Mouse (Mus musculus) monocyte, adult 2 months (primary cell): Measurements from ENCODE around the gene Rexo1.

ENCODE experiments used
- DNase-seq, 2 experiments: peaks; one replicate each; pipeline ENCODE4 v3.0.0; 2022; ENCODE audit warnings: low spot score in 2 of 2, low read depth in 1 of 2

Gene Rexo1

DNA sequence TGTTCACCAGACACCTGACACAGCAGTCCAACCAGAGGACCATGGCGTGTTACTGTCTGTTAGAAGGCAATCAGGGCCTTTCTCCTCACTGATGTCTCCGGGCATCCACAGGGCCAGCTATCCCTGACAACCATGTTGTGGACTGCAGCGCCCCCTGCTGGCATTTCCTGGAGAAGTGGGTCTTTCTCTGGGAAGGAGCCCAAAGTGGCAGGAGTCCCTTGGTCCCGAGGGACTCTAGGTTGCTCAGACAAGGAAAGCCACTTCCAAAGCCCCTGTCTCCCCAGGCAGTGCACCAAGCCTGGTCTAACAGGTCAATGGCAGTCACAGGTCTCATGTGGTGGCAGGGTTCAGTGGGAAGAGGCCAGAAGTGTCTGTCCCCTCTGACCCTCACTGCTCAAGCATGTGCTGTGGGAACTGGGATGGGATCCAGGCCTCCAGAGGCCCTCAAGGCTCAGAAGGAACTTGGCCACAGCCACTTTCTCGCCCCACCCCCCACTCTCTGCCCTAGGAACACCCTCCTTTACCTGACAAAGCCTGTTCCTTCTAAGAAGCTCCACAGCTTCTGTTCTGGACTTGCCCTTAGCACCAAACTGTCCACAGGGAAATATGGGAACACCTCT is 3.9 kb downstream of the Rexo1 start:
- peak in 1 of 2 experiments; percentile 64 for DNase-seq

DNA sequence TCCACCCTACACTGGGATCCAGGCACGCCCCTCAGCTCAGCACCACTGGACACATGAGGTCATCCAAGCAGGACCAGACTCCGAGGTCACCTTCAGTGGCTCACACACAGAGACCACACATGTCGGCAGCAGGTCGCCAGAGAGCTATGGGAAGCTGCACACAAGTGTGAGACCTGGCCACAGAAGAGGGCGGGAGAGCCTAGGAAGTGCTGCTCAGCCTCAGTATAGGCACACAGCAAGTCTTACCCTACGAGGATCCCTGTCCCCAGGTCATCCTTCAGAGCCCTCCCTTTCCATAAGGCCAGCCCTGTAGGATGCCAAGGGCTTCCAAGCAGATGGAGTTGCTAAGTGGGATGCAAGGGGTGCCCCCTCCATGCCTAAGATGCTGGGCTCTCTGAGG is 7.4 kb downstream of the Rexo1 start:
- DNase-seq = no peak

DNA sequence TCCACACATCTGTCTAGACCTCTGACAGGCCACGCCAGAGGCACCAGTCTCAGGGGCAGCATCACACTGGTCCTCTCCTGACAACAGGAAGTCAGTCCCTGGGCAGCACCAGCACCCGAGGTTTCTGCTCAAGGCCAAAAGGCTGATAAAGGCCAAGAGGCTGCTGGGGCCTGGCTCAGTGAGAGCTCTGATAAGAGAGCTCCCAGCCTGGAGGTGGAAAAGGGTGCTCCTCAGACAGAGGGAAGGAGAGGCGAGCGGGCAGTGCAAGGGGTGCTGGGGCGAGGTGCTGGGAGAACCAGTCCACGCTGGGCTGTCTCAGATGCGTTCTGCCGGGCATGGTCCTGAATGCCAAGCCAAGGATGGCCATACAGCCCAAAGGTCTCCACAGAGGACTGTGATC is 7.8 kb downstream of the Rexo1 start:
- DNase-seq = no peak

DNA sequence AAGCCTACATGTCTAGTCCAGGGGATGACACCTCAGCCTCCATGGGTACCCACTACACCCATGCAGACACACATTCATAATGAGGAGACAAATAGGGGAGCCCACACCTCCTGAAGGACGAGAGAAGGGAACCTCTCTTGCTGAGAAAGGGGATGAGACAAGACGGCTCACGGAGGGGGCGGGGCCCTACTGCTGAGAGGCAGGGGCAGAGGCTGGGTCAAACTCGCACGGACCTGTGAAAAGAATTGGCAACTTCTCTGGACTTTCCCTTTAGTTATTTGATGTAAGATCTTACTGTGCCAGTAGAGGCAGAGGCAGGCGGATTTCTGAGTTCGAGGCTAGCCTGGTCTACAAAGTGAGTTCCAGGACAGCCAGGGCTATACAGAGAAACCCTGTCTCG is 9.0 kb downstream of the Rexo1 start:
- DNase-seq = no peak

- DNase-seq = no peak
Measured at GRCm38 (mm10) chr10:80549279-80549678, 12.1 kb downstream of the Rexo1 start.

GRCm38 (mm10) chr10:80548428-80549006 is 12.8 kb downstream of the Rexo1 start:
- DNase-seq = peak in 1 of 2 experiments; percentile 33

- no peak for DNase-seq
Measured at GRCm38 (mm10) chr10:80547539-80547938, 13.8 kb downstream of the Rexo1 start.

GRCm38 (mm10) chr10:80546945-80547344 is 14.4 kb downstream of the Rexo1 start:
- no peak for DNase-seq

DNA sequence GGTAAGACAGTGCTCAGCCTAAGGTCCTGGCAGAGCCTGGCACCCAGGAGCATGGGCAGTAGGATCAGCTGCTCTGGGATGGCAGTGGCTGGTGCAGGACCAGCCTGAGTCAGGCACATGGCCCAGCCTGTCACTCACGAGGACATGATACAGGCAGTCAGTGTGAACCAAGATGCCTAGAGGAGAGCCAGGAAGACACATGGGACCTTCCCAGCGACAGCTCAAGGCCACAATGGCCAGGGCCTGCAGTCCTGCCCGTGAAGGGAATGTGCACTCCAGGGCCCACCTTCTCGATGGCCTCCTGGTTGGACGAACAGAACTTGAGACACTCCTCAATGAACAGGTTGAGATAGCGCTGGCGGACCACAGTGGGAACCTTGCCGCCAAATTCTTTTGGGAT is 15.8 kb downstream of the Rexo1 start:
- no peak for DNase-seq

DNA sequence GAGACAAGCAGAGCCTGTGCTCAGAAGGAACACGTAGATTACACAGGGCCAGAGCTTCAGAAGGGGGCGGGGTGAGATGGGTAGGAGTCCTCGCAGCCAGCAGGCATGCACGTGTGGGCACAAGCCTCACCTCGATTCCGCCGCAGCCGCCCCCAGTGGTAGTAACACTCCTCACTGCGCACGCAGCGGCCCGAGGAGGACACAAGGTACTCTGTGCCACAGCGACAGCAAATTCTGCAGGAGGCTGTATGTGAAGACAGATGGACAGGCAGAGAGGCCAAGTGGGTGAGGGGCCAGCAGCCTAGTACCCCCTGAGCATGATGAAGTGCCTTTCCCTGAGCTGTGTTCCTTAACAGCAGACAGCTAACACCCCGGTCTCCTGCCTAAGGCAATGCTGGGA is 17.5 kb downstream of the Rexo1 start:
- no peak for DNase-seq

DNA sequence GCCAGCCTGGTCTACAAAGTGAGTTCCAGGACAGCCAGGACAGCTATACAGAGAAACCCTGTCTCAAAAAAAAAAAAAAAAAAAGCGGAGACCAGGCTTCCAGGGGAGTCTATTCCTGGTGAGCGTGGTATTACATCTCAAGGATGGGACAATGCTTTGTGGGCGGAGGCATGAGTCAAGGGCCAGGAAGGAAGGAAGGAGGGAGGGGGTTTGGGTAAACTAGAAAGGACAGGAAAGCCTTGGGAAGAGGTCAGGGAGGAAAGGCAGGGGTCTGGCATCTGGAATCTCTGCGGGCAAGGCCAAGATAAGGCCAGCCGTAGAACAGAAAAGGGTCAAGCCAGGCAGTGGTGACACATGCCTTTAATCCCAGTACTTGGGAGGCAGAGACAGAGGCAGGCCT is 21.9 kb downstream of the Rexo1 start:
- no peak for DNase-seq

GRCm38 (mm10) chr10:80538710-80539394 is 22.5 kb downstream of the Rexo1 start, which contains the start of gene Atp8b3:
TSS of gene Atp8b3 (minus strand) at chr10:80539124.
- peak; percentile 75 to 87 for DNase-seq

- DNase-seq = no peak
Measured at GRCm38 (mm10) chr10:80538180-80538579, 23.2 kb downstream of the Rexo1 start.

DNA sequence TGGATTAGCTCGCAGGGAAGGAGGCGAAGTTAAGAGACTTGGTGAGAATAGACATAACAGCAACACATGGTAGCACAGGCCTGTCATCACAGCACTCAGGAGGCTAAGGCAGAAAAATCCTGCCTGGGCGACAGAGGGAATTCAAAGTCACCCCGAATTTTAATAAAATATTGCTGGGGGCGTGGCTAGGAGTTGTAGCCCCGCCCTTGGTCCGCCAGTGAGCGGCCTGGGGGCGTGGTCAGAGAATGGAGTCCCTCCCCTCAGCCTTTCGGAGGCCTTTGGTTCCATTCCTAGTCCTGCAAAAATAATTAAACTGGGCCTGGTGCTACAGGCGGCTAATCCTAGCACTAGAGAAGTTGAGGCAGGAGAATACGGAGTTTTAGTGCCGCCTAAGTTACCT is 25.6 kb downstream of the Rexo1 start:
- DNase-seq = no peak

- DNase-seq = no peak
Measured at GRCm38 (mm10) chr10:80535071-80535470, 26.3 kb downstream of the Rexo1 start.

DNA sequence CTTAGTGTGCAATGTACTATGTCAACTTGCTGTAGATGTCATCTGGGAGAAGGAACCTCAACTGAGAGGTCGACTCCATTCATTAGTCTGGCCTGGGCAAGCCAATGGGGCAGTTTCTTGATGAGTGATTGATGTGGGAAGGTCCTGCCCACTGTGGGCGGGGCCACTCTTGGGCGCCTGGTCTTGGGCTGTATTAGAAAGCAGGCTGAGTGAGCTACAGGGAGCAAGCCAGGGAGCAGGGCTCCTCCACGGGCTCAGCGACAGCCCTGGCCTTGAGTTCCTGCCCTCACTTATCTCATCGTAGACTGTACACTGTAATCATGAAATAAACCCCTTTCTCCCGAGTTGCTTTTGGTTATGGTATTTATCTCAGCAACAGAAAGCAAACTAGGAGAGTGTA is 27.7 kb downstream of the Rexo1 start:
- no peak for DNase-seq

DNA sequence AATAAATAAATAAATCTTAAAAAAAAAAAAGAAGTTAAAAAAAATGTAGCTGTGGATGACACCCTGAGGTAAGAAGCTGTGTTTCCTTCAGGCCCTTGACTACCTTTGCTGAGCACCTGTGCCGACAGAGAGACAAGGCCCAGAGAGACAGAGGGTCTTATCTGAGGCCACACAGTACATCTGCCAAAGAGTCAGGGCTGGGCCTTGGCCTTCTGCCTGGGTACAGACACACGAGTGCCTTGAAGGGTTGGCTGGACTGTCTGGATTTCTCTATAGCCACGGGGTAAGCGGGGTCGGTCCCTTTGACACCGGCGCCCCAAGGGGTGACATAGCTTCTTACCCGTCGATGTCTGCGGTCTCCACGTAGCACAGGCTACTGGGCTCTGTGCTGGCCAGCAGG is 28.6 kb downstream of the Rexo1 start:
- DNase-seq = no peak

DNA sequence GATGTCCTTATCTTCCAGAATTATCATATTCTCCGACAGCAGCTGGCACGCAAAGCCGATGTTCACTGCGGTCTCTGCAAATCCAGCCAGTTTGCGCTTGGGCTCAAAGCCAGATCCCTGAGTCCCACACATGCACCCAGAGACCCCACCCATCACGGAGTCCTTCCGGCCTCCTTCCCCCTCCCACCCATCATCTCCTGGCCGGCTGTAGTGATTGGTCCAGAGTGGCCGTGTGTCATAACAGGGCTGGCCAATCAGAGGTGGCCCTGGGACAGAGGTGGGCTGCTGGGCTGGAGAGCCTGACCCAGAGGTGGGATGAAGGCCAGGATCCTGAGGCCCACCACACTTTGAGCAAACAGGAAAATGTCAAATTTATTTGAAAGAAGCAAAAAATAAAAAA is 35.2 kb downstream of the Rexo1 start:
- no peak for DNase-seq

- no peak for DNase-seq
Measured at GRCm38 (mm10) chr10:80523299-80523698, 38.1 kb downstream of the Rexo1 start.

- DNase-seq = no peak
Measured at GRCm38 (mm10) chr10:80519287-80519686, 42.1 kb downstream of the Rexo1 start.

DNA sequence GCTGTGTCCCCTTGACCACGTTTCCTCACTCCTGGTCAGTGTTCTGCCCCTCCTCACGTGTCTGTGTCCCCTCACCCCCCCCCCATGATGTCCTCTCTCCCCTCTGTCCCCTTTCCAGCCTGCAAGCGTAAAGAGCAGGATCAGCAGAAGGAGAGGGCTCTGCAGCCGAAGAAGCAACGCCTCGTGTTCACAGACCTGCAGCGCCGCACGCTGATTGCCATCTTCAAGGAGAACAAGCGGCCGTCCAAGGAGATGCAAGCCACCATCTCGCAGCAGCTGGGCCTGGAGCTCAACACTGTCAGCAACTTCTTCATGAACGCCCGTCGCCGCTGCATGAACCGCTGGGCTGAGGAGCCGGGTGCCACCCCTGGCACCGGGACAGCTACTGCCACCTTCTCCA is 47.6 kb downstream of the Rexo1 start:
- no peak for DNase-seq

DNA sequence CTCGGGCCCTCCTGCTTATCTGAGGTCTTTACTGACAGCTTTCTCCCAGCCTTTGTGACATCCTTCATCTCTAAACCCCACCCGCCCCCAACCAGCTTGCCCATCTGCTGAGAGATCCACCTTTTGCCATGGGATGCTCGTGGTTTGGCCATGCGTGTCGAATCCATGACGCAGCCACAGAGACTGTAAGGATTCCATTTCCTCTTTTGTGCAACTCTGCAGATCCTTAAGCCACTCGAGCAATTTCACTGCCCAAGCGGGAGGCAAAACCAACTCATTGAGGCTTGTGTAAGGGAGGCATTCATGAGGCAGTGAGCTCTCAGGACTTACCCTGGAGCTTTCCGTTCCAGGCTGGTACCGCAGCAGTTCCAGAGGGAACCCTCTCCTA is 51.1 kb downstream of the Rexo1 start:
- peak; percentile 27 to 39 for DNase-seq
